Mouse (Mus musculus) bone marrow, adult 2 months (tissue): ENCODE results near the gene Trappc1. TPM values are rescaled to one million over a fixed set of nuclear protein-coding genes. Genes with fewer than 3 reads are reported as not detected.

Experiments used
- H3K27ac ChIP-seq: fragments of 200-500 bp; 2 replicates; pipeline ENCODE4 v1.5.1; 2012; ENCODE audit warnings: low read depth, mild to moderate bottlenecking, control low read depth, inconsistent platforms, low read length; ENCODE audit not compliant: control insufficient read depth, poor library complexity, insufficient read depth
- H3K4me1 ChIP-seq: fragments of 200-500 bp; 2 replicates; pipeline ENCODE4 v1.6.1; 2011; ENCODE audit warnings: low read length; ENCODE audit not compliant: control insufficient read depth, insufficient read depth
- H3K4me3 ChIP-seq: fragments of 200-500 bp; replicated peaks from 2 replicates; pipeline ENCODE3; 2011; ENCODE audit warnings: mild to moderate bottlenecking, low read depth, low read length, control low read depth; ENCODE audit not compliant: control insufficient read depth
- CTCF ChIP-seq: fragments of 200-500 bp; IDR thresholded peaks from 2 replicates; pipeline ENCODE4 v1.5.1; 2011; ENCODE audit warnings: low read length, control low read depth; ENCODE audit not compliant: control insufficient read depth, insufficient read depth
- POLR2A ChIP-seq: fragments of 200-500 bp; IDR thresholded peaks from 2 replicates; pipeline ENCODE4 v1.6.1; 2011; ENCODE audit warnings: low read depth, mild to moderate bottlenecking, control low read depth, low read length, borderline replicate concordance; ENCODE audit not compliant: control insufficient read depth
- WGBS: fragments of 180-500 bp; shearing (Covaris S2); methylation state at CpG from one replicate; pipeline ENCODE4 v1.1.7; 2018; 5-methylcytosine and 5-hydroxymethylcytosine counted together
- polyA plus RNA-seq: library from polyadenylated mRNA; stranded (reverse); fragments of >200 nt; gene quantifications from 2 replicates; pipeline ENCODE4 v1.2.4, GENCODE M21; 2011; ENCODE audit warnings: low replicate concordance; ENCODE audit not compliant: missing spikeins, insufficient read depth, insufficient read length

The Trappc1 gene
- polyA plus RNA-seq, result 50.7 and 71.7 TPM in 2 replicates

GRCm38 (mm10) chr11:69323667-69324111 is at the start of gene Trappc1, which contains the start of gene Cntrob:
Gene Trappc1 (plus strand): TSS chr11:69323980.
Gene Cntrob (minus strand): TSS chr11:69323775.
- TF ChIP-seq POLR2A (peak; percentile 97), CTCF (0 out of 2 replicates have a peak, but pooled peaks have one; percentile 3)
- H3K4me3 ChIP-seq, result peak within 1 kb of the TSS; percentile 77
- no peaks in the 10 kb centered on the region; the same call in 1 of the 2 replicates for H3K4me1 ChIP-seq
- H3K27ac ChIP-seq, result peak within 1 kb of the TSS; percentile 79
- WGBS, result 0% methylated on average over 30 of the region's 30 CpGs

GRCm38 (mm10) chr11:69275650-69276049 is 48.1 kb upstream of the Trappc1 start:
- H3K4me1 ChIP-seq, result peaks cover 1% of the 10 kb centered on the region
- no peak overlapping the region for H3K4me3 ChIP-seq
- no peak overlapping the region for H3K27ac ChIP-seq
- 7% methylated on average over 6 of the region's 6 CpGs for WGBS
- TF ChIP-seq CTCF (no peak), POLR2A (no peak)

- TF ChIP-seq POLR2A (no peak), CTCF (no peak)
- 6% methylated on average over 2 of the region's 2 CpGs for WGBS
Measured at GRCm38 (mm10) chr11:69276081-69276480, 47.7 kb upstream of the Trappc1 start.

GRCm38 (mm10) chr11:69277267-69277666 is 46.5 kb upstream of the Trappc1 start:
- Histone ChIP-seq H3K4me1 (no peaks in the 10 kb centered on the region; the same call in 1 of the 2 replicates), H3K27ac (no peak overlapping the region), H3K4me3 (no peak overlapping the region)
- WGBS, result 70% methylated on average over 5 of the region's 5 CpGs
- TF ChIP-seq POLR2A (no peak), CTCF (no peak)

More at GRCm38 (mm10) chr11:69276081-69276480, 47.7 kb upstream of the Trappc1 start:
- Histone ChIP-seq H3K4me1 (peaks cover 1% of the 10 kb centered on the region), H3K4me3 (no peak overlapping the region), H3K27ac (no peak overlapping the region)

GRCm38 (mm10) chr11:69291111-69291510 is 32.7 kb upstream of the Trappc1 start:
- Histone ChIP-seq H3K4me3 (no peak overlapping the region), H3K27ac (no peak overlapping the region), H3K4me1 (no peaks in the 10 kb centered on the region)
- TF ChIP-seq POLR2A (no peak), CTCF (no peak)
- 94% methylated on average over 5 of the region's 5 CpGs for WGBS

GRCm38 (mm10) chr11:69295286-69295685 is 28.5 kb upstream of the Trappc1 start:
- no peak overlapping the region for H3K4me3 ChIP-seq
- no peak for TF ChIP-seq CTCF
- WGBS, result 72% methylated on average over 3 of the region's 3 CpGs
- H3K27ac ChIP-seq, result no peak overlapping the region
- H3K4me1 ChIP-seq, result no peaks in the 10 kb centered on the region

GRCm38 (mm10) chr11:69297799-69298198 is 26.0 kb upstream of the Trappc1 start:
- no peak overlapping the region for H3K27ac ChIP-seq
- H3K4me1 ChIP-seq, result no peaks in the 10 kb centered on the region
- TF ChIP-seq CTCF (no peak), POLR2A (no peak)
- 88% methylated on average over 2 of the region's 2 CpGs for WGBS
- H3K4me3 ChIP-seq, result no peak overlapping the region

- Histone ChIP-seq H3K4me3 (no peak overlapping the region), H3K4me1 (no peaks in the 10 kb centered on the region), H3K27ac (no peak overlapping the region)
- no peak for TF ChIP-seq POLR2A
- no peak for TF ChIP-seq CTCF
- WGBS, result 84% methylated on average over 7 of the region's 7 CpGs
Measured at GRCm38 (mm10) chr11:69298231-69298630, 25.5 kb upstream of the Trappc1 start.

GRCm38 (mm10) chr11:69302817-69303216 is 21.0 kb upstream of the Trappc1 start:
- H3K4me3 ChIP-seq, result no peak overlapping the region
- TF ChIP-seq POLR2A (no peak), CTCF (no peak)
- WGBS, result 80% methylated on average over 7 of the region's 7 CpGs
- H3K4me1 ChIP-seq, result no peaks in the 10 kb centered on the region
- H3K27ac ChIP-seq, result no peak overlapping the region

- 78% methylated on average over 9 of the region's 9 CpGs for WGBS
- TF ChIP-seq CTCF, result no peak
- Histone ChIP-seq H3K4me3 (no peak overlapping the region), H3K4me1 (no peaks in the 10 kb centered on the region), H3K27ac (no peak overlapping the region)
Measured at GRCm38 (mm10) chr11:69305291-69305690, 18.5 kb upstream of the Trappc1 start.
